Mouse (Mus musculus): ENCODE measurements around the gene Cmya5.

GRCm38 (mm10) chr13:93004003-93004402 is 140.5 kb downstream of the Cmya5 start:
- TF ChIP-seq POLR2A (IDR thresholded peaks at IDR 0.05; ENCODE audit: borderline replicate concordance, extremely low read depth, low read depth, low read length): no peak
- no peak for TF ChIP-seq CTCF (IDR thresholded peaks at IDR 0.05; ENCODE audit: insufficient read depth, low read length)

Measured in lung, adult 2 months (tissue).